Mouse (Mus musculus) adrenal gland, postnatal 0 days (tissue): ENCODE data around the gene Epc2. TPM values are rescaled to one million over a fixed set of nuclear protein-coding genes. Genes with fewer than 3 reads are reported as not detected.

Source experiments
- polyA plus RNA-seq: library from polyadenylated mRNA; unstranded; fragments of >200 nt; fragmentation: Nextera tagmentation; extraction: Ambion mirVana; gene quantifications from 2 replicates; pipeline ENCODE4 v1.2.1, GENCODE M21; 2015

Epc2 gene
- 4.4 and 4.5 TPM in 2 replicates for polyA plus RNA-seq

DNA sequence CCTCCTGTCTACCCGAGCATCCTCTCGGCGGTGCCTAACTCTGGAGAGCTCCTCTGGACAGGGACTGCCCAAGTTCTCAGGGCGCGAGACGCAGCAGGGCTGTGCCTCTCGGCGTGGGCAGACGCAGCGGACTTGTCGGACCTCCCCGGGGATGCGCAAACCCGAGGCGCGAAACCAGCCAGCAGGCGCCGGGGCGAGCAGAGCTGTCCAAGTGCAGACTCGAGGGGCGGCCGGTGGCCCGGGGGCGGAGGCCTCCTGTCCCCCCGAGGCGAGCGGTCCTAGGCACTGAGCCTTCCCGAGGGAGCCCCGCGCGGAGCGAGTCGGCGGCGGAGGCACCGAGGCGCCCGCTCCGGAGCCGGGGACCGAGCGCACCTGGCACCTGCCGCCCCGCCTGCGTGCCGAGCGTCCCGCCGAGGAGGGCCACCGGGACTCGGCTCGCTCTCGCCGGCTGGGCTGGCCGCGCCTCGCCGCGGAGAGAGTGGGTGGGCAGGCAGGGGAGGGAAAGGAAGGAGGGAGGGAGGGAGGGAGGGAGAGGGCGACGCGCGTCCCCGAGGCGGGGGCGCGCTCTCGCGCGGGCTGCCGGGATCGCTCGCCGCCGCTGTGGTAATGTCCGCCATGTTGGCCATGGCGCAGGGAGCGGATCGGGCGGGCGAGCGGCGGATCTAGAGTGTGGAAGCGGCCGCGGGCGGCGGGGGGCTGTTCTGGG is at the start of gene Epc2:
TSS of gene Epc2 (plus strand) at position 556 of the 706 bp plus-strand sequence.

Other genes starting within 250 kb of the Epc2 start
- 12.8 and 31.1 TPM in 2 replicates for gene Kif5c, start 167.8 kb downstream of the Epc2 start, polyA plus RNA-seq